Mouse (Mus musculus) erythroblast, embryonic 14.5 days (primary cell): ENCODE measurements around the gene Ptprk. TPM values are rescaled to one million over a fixed set of nuclear protein-coding genes. Genes with fewer than 3 reads are reported as not detected.

Experiments used
- H3K27me3 ChIP-seq: 2 replicates; pipeline ENCODE4 v1.6.1; 2012; ENCODE audit warnings: inconsistent platforms; ENCODE audit not compliant: control insufficient read depth
- H3K36me3 ChIP-seq: 2 replicates; pipeline ENCODE4 v1.6.1; 2012; ENCODE audit warnings: mild to moderate bottlenecking, inconsistent platforms; ENCODE audit not compliant: control insufficient read depth
- H3K4me1 ChIP-seq: 2 replicates; pipeline ENCODE4 v1.6.1; 2012; ENCODE audit warnings: inconsistent platforms; ENCODE audit not compliant: control insufficient read depth
- H3K4me3 ChIP-seq: replicated peaks from 2 replicates; pipeline ENCODE3; 2012; ENCODE audit warnings: moderate library complexity, mild to moderate bottlenecking, inconsistent platforms
- H3K9me3 ChIP-seq: 2 replicates; pipeline ENCODE4 v1.6.1; 2012; ENCODE audit warnings: low read length, inconsistent platforms, mixed read lengths; ENCODE audit not compliant: control insufficient read depth
- GATA1 ChIP-seq: IDR thresholded peaks from 2 replicates; pipeline ENCODE4 v1.6.1; 2012; ENCODE audit warnings: low read length, inconsistent platforms, mixed read lengths
- TAL1 ChIP-seq: IDR thresholded peaks from 3 replicates; pipeline ENCODE4 v1.6.1; 2012; ENCODE audit warnings: low read length, inconsistent platforms, mixed read lengths
- polyA plus RNA-seq: library from polyadenylated mRNA; stranded (reverse); fragments of >175 nt; gene quantifications from 2 replicates; pipeline ENCODE4 v1.2.3, GENCODE M21; 2012

The Ptprk gene
- polyA plus RNA-seq, 1 experiment: 0.03 TPM

DNA sequence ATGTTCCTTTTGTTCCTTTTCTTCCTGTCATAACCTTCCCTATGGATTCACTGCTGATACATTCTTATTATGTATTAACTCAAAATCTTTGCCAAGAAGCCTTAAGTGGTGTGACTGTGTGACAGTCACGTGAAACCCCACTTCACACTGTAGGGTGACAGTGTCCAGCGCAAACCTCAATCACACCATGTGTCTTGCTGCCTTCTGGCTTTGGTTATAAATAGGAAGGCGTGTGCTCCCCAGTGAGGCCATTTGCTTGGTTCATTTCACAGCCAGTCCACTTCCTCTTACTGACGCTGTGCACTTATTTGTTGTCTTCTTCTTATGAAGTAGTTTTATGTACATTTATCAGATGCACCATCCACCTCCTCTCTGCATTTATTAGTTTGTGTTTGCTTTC is 53.8 kb downstream of the Ptprk start:
- Histone ChIP-seq H3K27me3 (no peaks in the 10 kb centered on the region), H3K9me3 (no peaks in the 10 kb centered on the region), H3K4me3 (no peak overlapping the region), H3K4me1 (no peaks in the 10 kb centered on the region), H3K36me3 (no peaks in the 10 kb centered on the region)
- TF ChIP-seq GATA1: no peak
- no peak for TF ChIP-seq TAL1

DNA sequence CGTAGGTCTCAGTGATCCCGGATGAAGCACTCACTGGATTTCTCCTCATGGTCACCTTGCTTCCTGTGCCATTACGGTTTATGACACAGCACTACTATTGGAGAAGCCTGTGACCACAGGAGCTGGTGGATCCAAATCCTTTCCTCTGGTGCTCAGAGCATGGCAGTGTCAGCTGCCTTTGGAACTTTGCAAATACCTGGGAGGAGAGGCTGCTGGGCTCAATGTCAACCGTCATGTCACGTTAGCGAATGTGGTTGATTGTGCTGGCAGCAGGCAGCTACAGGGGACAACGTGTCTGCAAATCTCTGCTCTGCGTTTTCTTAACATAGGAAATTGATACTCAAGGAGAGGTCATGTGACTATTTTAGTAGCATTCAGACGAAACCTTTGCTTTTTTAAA is 55.8 kb downstream of the Ptprk start:
- TF ChIP-seq TAL1: no peak
- TF ChIP-seq GATA1: no peak
- H3K27me3 ChIP-seq: no peaks in the 10 kb centered on the region
- H3K9me3 ChIP-seq: no peaks in the 10 kb centered on the region
- no peaks in the 10 kb centered on the region for H3K36me3 ChIP-seq
- no peaks in the 10 kb centered on the region for H3K4me1 ChIP-seq
- H3K4me3 ChIP-seq: no peak overlapping the region

DNA sequence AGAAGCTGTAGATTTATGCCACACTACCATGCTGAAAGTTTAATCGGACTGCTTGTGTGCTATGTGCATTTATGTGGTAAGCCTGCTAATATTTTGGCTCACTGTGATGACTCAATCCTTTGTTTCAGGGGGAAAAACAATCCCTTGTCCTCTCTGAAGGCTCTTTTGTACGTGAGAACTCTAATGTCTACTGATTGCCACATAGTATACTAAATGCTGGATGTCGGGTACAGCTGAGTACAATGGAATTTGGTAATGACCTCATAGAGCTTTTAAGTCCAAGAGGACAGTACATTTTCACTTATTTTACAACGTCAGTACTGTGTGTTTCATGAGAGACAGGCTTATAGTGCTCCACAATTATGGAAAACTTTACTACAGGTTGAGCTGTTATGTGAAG is 59.1 kb downstream of the Ptprk start:
- no peaks in the 10 kb centered on the region for H3K27me3 ChIP-seq
- no peaks in the 10 kb centered on the region for H3K4me1 ChIP-seq
- no peaks in the 10 kb centered on the region for H3K36me3 ChIP-seq
- no peak overlapping the region for H3K4me3 ChIP-seq
- TF ChIP-seq TAL1 (no peak), GATA1 (no peak)
- H3K9me3 ChIP-seq: no peaks in the 10 kb centered on the region

DNA sequence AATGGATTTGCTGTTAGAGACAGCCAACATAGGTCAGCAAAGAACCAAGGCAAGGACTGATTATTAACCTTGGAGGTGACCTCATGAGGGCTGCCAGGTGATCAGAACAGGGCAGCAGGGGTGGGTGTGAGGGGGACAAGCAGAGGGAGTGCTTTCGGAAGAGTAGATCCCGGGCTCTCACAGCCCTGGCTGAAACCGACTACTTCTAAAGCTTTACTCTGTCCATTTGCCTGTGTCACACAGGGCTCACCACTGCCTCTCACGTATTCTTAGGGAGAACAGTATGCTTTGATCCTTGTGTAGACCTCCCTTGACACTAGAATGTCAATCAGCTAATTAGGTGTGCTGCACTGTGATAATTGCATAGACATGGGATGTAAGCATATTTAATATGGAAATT is 63.8 kb downstream of the Ptprk start:
- Histone ChIP-seq H3K27me3 (no peaks in the 10 kb centered on the region), H3K4me3 (no peak overlapping the region), H3K36me3 (no peaks in the 10 kb centered on the region), H3K4me1 (no peaks in the 10 kb centered on the region), H3K9me3 (no peaks in the 10 kb centered on the region)
- TF ChIP-seq TAL1 (no peak), GATA1 (no peak)

DNA sequence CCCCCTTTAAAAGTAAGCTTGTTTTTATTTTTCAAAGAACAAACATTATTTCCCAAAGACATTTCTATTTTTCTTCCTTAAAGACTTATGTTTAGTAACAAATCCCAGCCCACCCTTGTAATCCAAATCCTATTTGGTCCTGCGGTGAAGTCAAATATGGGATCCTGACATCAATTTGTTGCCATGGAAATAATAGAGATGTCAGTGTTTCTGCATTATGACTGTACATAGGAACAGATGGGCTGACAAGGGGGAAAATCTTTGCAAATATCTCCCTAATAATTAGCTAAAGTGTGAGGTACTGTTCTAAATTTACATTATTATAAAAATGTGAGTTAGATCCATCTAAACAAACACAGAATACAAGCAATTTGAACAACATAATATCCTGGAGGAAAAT is 69.8 kb downstream of the Ptprk start:
- no peaks in the 10 kb centered on the region for H3K27me3 ChIP-seq
- H3K4me1 ChIP-seq: no peaks in the 10 kb centered on the region
- H3K4me3 ChIP-seq: no peak overlapping the region
- TF ChIP-seq GATA1: no peak
- no peaks in the 10 kb centered on the region for H3K36me3 ChIP-seq
- H3K9me3 ChIP-seq: no peaks in the 10 kb centered on the region

DNA sequence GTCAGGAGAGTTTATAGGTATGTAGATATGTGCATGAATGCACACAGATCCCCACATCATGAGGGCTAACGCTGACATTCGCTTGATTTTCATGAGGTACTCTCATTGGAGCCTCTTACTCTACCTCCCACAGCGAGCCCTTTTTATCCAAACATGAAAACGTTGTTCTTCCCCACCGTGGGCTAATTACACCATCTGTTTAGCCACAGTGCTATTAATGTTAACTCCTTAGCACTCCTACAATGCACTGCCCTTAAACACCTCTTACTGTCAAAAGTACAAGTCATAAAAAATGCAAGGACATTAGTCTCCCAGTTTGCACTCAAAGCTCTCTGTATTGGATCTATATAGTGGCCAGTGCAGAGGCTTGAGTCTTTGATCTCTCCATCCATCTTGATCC is 70.7 kb downstream of the Ptprk start:
- Histone ChIP-seq H3K4me3 (no peak overlapping the region), H3K27me3 (no peaks in the 10 kb centered on the region), H3K4me1 (no peaks in the 10 kb centered on the region), H3K36me3 (no peaks in the 10 kb centered on the region), H3K9me3 (no peaks in the 10 kb centered on the region)
- TF ChIP-seq GATA1: no peak
- no peak for TF ChIP-seq TAL1

DNA sequence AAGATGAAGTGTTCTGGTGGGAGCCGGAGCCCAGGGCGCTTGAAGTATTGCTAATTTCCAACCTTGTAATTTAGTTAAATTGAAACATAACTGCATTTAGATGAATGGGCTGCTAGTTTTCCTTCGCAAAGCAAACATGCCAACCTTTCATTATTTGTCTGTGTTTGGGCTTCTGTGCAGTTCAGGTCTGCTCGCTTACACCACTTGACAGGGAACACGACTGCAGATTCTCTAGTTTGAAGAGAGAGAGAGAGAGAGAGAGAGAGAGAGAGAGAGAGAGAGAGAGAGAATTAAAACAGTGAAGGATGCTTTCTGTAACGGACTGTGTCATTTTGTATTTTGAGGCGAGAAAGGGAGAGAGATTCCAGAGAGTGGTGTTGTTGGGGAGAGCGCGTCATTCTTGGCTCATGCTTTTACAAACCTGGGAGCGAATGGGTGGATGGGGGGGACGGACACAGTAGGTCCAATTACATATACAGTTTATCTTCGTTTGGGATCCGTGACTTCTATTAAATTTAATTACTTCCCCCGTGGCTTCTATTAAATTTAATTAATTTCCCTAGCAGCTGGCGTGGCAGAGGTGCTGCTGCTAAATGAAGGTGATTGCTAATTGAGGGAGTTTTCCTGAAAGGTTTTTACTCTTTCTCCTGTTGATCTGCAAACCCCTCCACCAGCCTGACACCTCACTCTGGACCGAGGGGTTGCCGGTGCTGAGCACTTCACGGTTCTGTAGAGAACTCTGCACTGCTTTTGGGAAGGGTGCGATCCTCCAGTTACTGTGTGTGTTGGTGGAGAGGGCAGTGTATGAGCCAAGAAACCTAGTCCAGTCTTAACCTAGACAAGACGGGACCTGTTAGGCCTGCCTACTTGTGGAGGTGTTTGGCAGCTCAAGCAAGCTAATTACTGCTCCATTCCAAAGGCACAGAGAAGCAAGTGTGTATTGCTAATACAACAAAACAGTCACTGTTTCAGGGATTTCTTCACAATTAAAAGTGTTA is 81.4 kb downstream of the Ptprk start:
- Histone ChIP-seq H3K27me3 (no peaks in the 10 kb centered on the region), H3K4me1 (no peaks in the 10 kb centered on the region), H3K4me3 (no peak overlapping the region), H3K9me3 (no peaks in the 10 kb centered on the region), H3K36me3 (no peaks in the 10 kb centered on the region)
- no peak for TF ChIP-seq GATA1
- no peak for TF ChIP-seq TAL1

DNA sequence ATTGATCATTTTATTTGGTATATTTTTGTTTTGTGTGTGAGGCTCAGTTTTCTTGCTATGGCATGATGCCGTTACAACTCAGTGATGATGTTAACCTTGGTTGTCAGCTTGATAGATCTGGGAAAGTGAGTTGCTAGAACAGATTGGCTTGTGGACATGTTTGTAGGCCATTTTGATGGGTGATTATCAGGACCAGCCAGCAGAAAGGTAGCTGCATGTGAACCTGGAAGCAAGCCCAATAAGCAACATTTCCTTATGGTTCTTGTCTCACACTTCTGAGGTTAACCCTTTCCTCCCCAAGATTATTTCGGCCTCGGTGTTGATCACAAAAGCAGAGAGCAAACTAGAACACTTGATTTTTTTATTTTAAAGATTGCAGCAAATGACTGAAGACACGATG is 85.1 kb downstream of the Ptprk start:
- H3K27me3 ChIP-seq: no peaks in the 10 kb centered on the region
- TF ChIP-seq GATA1: no peak

DNA sequence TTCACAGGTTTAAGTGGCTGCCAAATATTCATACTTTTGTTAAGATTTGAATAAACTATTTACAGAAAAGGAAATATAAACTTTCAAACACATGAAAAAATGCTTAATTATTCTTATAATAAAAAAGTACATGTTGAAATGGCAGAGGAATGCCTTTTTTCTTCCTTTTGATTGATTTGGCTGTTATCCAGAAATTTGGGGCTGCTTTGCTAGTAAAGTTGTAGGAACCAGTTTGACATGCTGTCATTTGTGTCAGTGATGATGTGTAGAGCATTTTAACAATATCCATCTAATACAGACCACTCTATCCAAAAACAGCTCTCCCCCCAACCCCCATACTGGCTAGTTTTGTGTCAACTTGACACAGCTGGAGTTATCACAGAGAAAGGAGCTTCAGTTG is 86.7 kb downstream of the Ptprk start:
- no peaks in the 10 kb centered on the region for H3K27me3 ChIP-seq
- H3K9me3 ChIP-seq: no peaks in the 10 kb centered on the region
- no peaks in the 10 kb centered on the region for H3K4me1 ChIP-seq
- no peak overlapping the region for H3K4me3 ChIP-seq
- no peaks in the 10 kb centered on the region for H3K36me3 ChIP-seq
- TF ChIP-seq GATA1 (no peak), TAL1 (no peak)

More for the DNA sequence above, 85.1 kb downstream of the Ptprk start:
- Histone ChIP-seq H3K36me3 (no peaks in the 10 kb centered on the region), H3K9me3 (no peaks in the 10 kb centered on the region), H3K4me3 (no peak overlapping the region), H3K4me1 (no peaks in the 10 kb centered on the region)
